Mouse (Mus musculus): ENCODE results near the gene Cylc1. TPM values are rescaled to one million over a fixed set of nuclear protein-coding genes. Genes with fewer than 3 reads are reported as not detected.

The Cylc1 gene
- total RNA-seq (2012; rRNA removed) (not detected in 2 replicates), total RNA-seq (2014; rRNA removed) (not detected in 2 replicates), polyA plus RNA-seq (2012; ENCODE audit: insufficient read length, low read depth) (not detected in 2 replicates)

DNA sequence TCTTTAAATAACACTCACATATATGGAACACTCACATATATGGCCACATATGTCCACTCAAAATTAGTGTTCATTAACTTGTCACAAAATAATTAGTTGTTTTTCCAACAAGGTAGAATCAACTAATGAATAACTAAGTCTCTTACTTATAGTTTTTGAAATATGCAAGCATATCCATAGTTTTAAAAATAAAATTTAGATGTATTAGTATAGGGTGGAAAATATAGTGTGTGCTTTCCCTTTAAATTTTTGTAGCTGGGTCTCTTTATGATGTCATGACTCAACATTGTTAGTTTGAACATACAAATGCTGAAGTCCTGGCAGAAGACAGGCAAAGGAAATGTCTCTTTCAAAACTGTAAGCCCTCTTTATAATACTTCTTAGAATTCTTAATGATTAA, at the start of gene Cylc1:
Gene Cylc1 (plus strand): TSS at position 301 of the 400 bp plus-strand sequence.
- no peak within 1 kb of the TSS for H3K4me3 ChIP-seq (replicated peaks in 1 of 3; ENCODE audit: low read depth in 2 of 3, low read length in 2 of 3, poor library complexity in 1 of 3)
- H3K9ac ChIP-seq (ENCODE audit: insufficient read depth, low read depth), result no peak within 1 kb of the TSS
- dilution Hi-C loops (cut with MboI; ENCODE audit: extremely low pct_ligation_motif_present, extremely low pct_unique_long_range_greater_than_20kb, low sequenced_read_pairs), result no loop called here
- H3K27ac ChIP-seq (ENCODE audit: insufficient read depth, low read depth), result no peak within 1 kb of the TSS
- in situ Hi-C loops (cut with MboI; ENCODE audit: low pct_ligation_motif_present, low pct_unique_long_range_greater_than_20kb, low sequenced_read_pairs), result no loop called here
- TF ChIP-seq E2F4 (IDR thresholded peaks at IDR 0.05; ENCODE audit: insufficient replicate concordance, low read depth, low read length) (no peak), ELF1 (IDR thresholded peaks at IDR 0.05; ENCODE audit: low read depth, low read length) (no peak), RAD21 (IDR thresholded peaks at IDR 0.05; ENCODE audit: low read depth, low read length) (no peak), KAT2A (IDR thresholded peaks at IDR 0.05; ENCODE audit: insufficient replicate concordance, low read length) (no peak), SIN3A (IDR thresholded peaks at IDR 0.05; ENCODE audit: low read length) (no peak), JUN (IDR thresholded peaks at IDR 0.05; ENCODE audit: insufficient read depth, low read depth, low read length) (no peak), USF1 (IDR thresholded peaks at IDR 0.05; ENCODE audit: low read depth, low read length) (no peak)
- no peaks in the 10 kb centered on the region for H3K27me3 ChIP-seq (replicated peaks)
- no peaks in the 10 kb centered on the region for H3K36me3 ChIP-seq (replicated peaks in 1 of 2; ENCODE audit: control insufficient read depth in 1 of 2, insufficient read depth in 1 of 2, low read length in 1 of 2)
- no peak for DNase-seq (ENCODE audit: extremely low read depth)
- H3K4me2 ChIP-seq (ENCODE audit: insufficient read depth, low read depth, poor library complexity, severe bottlenecking), result no peak within 1 kb of the TSS
- no peaks in the 10 kb centered on the region for H3K79me2 ChIP-seq (replicated peaks; ENCODE audit: control insufficient read depth, extremely low read depth, insufficient read depth, poor library complexity, severe bottlenecking)
- H3K9me3 ChIP-seq (replicated peaks; ENCODE audit: low read length), result no peaks in the 10 kb centered on the region
- H3K4me1 ChIP-seq (ENCODE audit: control insufficient read depth in 1 of 2, insufficient read depth in 2 of 2), result no peaks in the 10 kb centered on the region

DNA sequence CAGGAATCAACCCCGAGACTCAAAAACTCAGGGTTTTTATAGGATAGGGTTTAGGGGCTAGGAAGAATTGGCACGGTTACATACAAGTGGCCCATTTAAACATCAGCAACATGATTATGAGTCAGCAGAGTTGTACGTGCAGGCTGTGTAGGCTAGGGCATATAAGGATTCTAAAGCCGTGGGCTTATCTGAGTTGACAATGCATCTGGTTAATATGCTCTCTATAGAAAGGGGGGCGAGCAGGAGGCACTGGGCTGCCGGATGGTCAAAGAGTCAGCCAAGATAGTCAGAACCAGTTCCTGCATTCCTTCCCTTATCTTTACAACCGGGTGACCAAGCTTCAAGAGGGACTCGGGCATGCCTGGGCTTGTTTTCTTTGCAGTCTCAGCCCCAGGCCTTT, 31.5 kb upstream of the Cylc1 start:
- H3K36me3 ChIP-seq (replicated peaks in 1 of 2; ENCODE audit: control insufficient read depth in 1 of 2, insufficient read depth in 1 of 2, low read length in 1 of 2), result no peaks in the 10 kb centered on the region
- H3K4me3 ChIP-seq (replicated peaks in 1 of 3; ENCODE audit: low read depth in 2 of 3, low read length in 2 of 3, poor library complexity in 1 of 3), result no peak overlapping the region
- DNase-seq (ENCODE audit: extremely low read depth), result no peak
- dilution Hi-C loops (cut with MboI; ENCODE audit: extremely low pct_ligation_motif_present, extremely low pct_unique_long_range_greater_than_20kb, low sequenced_read_pairs), result no loop called here
- no peak overlapping the region for H3K27ac ChIP-seq (ENCODE audit: insufficient read depth, low read depth)
- no peak overlapping the region for H3K9ac ChIP-seq (ENCODE audit: insufficient read depth, low read depth)
- TF ChIP-seq NRF1 (IDR thresholded peaks at IDR 0.05; ENCODE audit: low read depth, low read length) (no peak), RAD21 (IDR thresholded peaks at IDR 0.05; ENCODE audit: low read depth, low read length) (no peak), E2F4 (IDR thresholded peaks at IDR 0.05; ENCODE audit: insufficient replicate concordance, low read depth, low read length) (no peak), MEF2A (IDR thresholded peaks at IDR 0.05; ENCODE audit: borderline replicate concordance, low read depth, low read length) (no peak), KAT2A (IDR thresholded peaks at IDR 0.05; ENCODE audit: insufficient replicate concordance, low read length) (no peak), MAZ (IDR thresholded peaks at IDR 0.05; ENCODE audit: low read depth, low read length) (no peak), SMC3 (IDR thresholded peaks at IDR 0.05; ENCODE audit: low read depth, low read length) (no peak), MAX (IDR thresholded peaks at IDR 0.05; ENCODE audit: low read length) (no peak), MAFK (IDR thresholded peaks at IDR 0.05; ENCODE audit: insufficient replicate concordance, low read length) (no peak), ZKSCAN1 (IDR thresholded peaks at IDR 0.05; ENCODE audit: borderline replicate concordance, low read depth, low read length) (no peak), NELFE (IDR thresholded peaks at IDR 0.05; ENCODE audit: low read depth, low read length) (no peak), POLR2A (IDR thresholded peaks at IDR 0.05; ENCODE audit: low read depth, low read length) (no peak), PAX5 (IDR thresholded peaks at IDR 0.05; ENCODE audit: low read length) (no peak), JUN (IDR thresholded peaks at IDR 0.05; ENCODE audit: insufficient read depth, low read depth, low read length) (no peak), RCOR1 (conservative IDR thresholded peaks at IDR 0.05; ENCODE audit: low read depth, low read length) (no peak)
- H3K27me3 ChIP-seq (replicated peaks), result no peaks in the 10 kb centered on the region
- in situ Hi-C loops (cut with MboI; ENCODE audit: low pct_ligation_motif_present, low pct_unique_long_range_greater_than_20kb, low sequenced_read_pairs), result no loop called here
- no peaks in the 10 kb centered on the region for H3K79me2 ChIP-seq (replicated peaks; ENCODE audit: control insufficient read depth, extremely low read depth, insufficient read depth, poor library complexity, severe bottlenecking)
- no peaks in the 10 kb centered on the region for H3K9me3 ChIP-seq (replicated peaks; ENCODE audit: low read length)
- no peaks in the 10 kb centered on the region for H3K4me1 ChIP-seq (ENCODE audit: control insufficient read depth in 1 of 2, insufficient read depth in 2 of 2)
- no peak overlapping the region for H3K4me2 ChIP-seq (ENCODE audit: insufficient read depth, low read depth, poor library complexity, severe bottlenecking)
